Mouse (Mus musculus) cerebellum, adult 2 months (tissue): ENCODE data around the gene Cryga.

Experiments
- CTCF ChIP-seq: fragments of 200-500 bp; IDR thresholded peaks from 2 replicates; pipeline ENCODE4 v1.5.1; 2011; ENCODE audit warnings: low read depth, mild to moderate bottlenecking, control low read depth, low read length, moderate library complexity, borderline replicate concordance; ENCODE audit not compliant: insufficient read depth
- POLR2A ChIP-seq: fragments of 200-500 bp; IDR thresholded peaks from 2 replicates; pipeline ENCODE4 v1.6.1; 2011; ENCODE audit warnings: low read length, control low read depth, borderline replicate concordance; ENCODE audit not compliant: insufficient read depth

- TF ChIP-seq POLR2A (no peak), CTCF (no peak)
These were observed 39.8 kb downstream of the Cryga start, which contains the start of gene Crygd for GRCm38 (mm10) chr1:65063352-65063751.
